Mouse (Mus musculus): ENCODE data around the gene Tnfrsf9. TPM values are rescaled to one million over a fixed set of nuclear protein-coding genes. Genes with fewer than 3 reads are reported as not detected.
"Not testable (repeated sequence)": the region's sequence is repeated elsewhere in the genome, so short reads cannot be mapped to it uniquely, and the experiment has no call there.

Tnfrsf9 gene
- under 1 TPM in 1 of 2 experiments, not detected in 1; 0.24 TPM for total RNA-seq (2021)

GRCm38 (mm10) chr4:150914290-150914733 is at the start of gene Tnfrsf9, which contains the start of gene Park7:
Gene Tnfrsf9, plus strand, starts transcription at chr4:150914562.
Gene Park7, minus strand, starts transcription at chr4:150914437.
- DNase-seq = peak; percentile 98
- intact Hi-C loops (cut with DNase I) = no loop called here

- no peak for DNase-seq
Measured at GRCm38 (mm10) chr4:150865371-150865770, 49.0 kb upstream of the Tnfrsf9 start.

GRCm38 (mm10) chr4:150866069-150866468 is 48.3 kb upstream of the Tnfrsf9 start:
- DNase-seq = no peak
- intact Hi-C loops (cut with DNase I) = no loop called here

More at GRCm38 (mm10) chr4:150865371-150865770, 49.0 kb upstream of the Tnfrsf9 start:
- intact Hi-C loops (cut with DNase I) = no loop called here

- no peak for DNase-seq
- intact Hi-C loops (cut with DNase I) = no loop called here
Measured at GRCm38 (mm10) chr4:150866494-150866893, 47.9 kb upstream of the Tnfrsf9 start.

GRCm38 (mm10) chr4:150868161-150868560 is 46.2 kb upstream of the Tnfrsf9 start:
- intact Hi-C loops (cut with DNase I) = no loop called here
- DNase-seq = no peak

- intact Hi-C loops (cut with DNase I) = no loop called here
- no peak for DNase-seq
Measured at GRCm38 (mm10) chr4:150868859-150869258, 45.5 kb upstream of the Tnfrsf9 start.

- intact Hi-C loops (cut with DNase I) = no loop called here
- DNase-seq = no peak
Measured at GRCm38 (mm10) chr4:150869276-150870197, 44.8 kb upstream of the Tnfrsf9 start.

GRCm38 (mm10) chr4:150870963-150871391 is 43.4 kb upstream of the Tnfrsf9 start:
- intact Hi-C loops (cut with DNase I) = no loop called here
- DNase-seq = no peak

- intact Hi-C loops (cut with DNase I) = no loop called here
- no peak for DNase-seq
Measured at GRCm38 (mm10) chr4:150871392-150872138, 42.8 kb upstream of the Tnfrsf9 start.

- peak; percentile 39 for DNase-seq
- intact Hi-C loops (cut with DNase I) = no loop called here
Measured at GRCm38 (mm10) chr4:150872139-150872651, 42.2 kb upstream of the Tnfrsf9 start.

GRCm38 (mm10) chr4:150872681-150873080 is 41.7 kb upstream of the Tnfrsf9 start:
- intact Hi-C loops (cut with DNase I) = no loop called here
- DNase-seq = no peak

- DNase-seq; intact Hi-C loops (cut with DNase I): not testable (repeated sequence)
Measured at GRCm38 (mm10) chr4:150874416-150874815, 39.9 kb upstream of the Tnfrsf9 start.

- DNase-seq = no peak
- intact Hi-C loops (cut with DNase I) = no loop called here
Measured at GRCm38 (mm10) chr4:150875393-150875792, 39.0 kb upstream of the Tnfrsf9 start.

- DNase-seq = no peak
- intact Hi-C loops (cut with DNase I) = no loop called here
Measured at GRCm38 (mm10) chr4:150879631-150880030, 34.7 kb upstream of the Tnfrsf9 start.

- intact Hi-C loops (cut with DNase I) = no loop called here
- DNase-seq = no peak
Measured at GRCm38 (mm10) chr4:150880364-150880763, 34.0 kb upstream of the Tnfrsf9 start.

GRCm38 (mm10) chr4:150882632-150883031 is 31.7 kb upstream of the Tnfrsf9 start:
- intact Hi-C loops (cut with DNase I) = no loop called here
- DNase-seq = no peak

- intact Hi-C loops (cut with DNase I) = no loop called here
- DNase-seq = no peak
Measured at GRCm38 (mm10) chr4:150887903-150888302, 26.5 kb upstream of the Tnfrsf9 start.

- no peak for DNase-seq
- intact Hi-C loops (cut with DNase I) = no loop called here
Measured at GRCm38 (mm10) chr4:150888492-150888891, 25.9 kb upstream of the Tnfrsf9 start.

- intact Hi-C loops (cut with DNase I) = no loop called here
- DNase-seq = no peak
Measured at GRCm38 (mm10) chr4:150889273-150889954, 24.9 kb upstream of the Tnfrsf9 start.

GRCm38 (mm10) chr4:150889955-150890315 is 24.4 kb upstream of the Tnfrsf9 start:
- no peak for DNase-seq
- intact Hi-C loops (cut with DNase I) = no loop called here

GRCm38 (mm10) chr4:150891308-150891707 is 23.1 kb upstream of the Tnfrsf9 start:
- no peak for DNase-seq
- intact Hi-C loops (cut with DNase I) = no loop called here
